Mouse (Mus musculus): ENCODE measurements around the gene Camkmt. TPM values are rescaled to one million over a fixed set of nuclear protein-coding genes. Genes with fewer than 3 reads are reported as not detected.

The Camkmt gene
- polyA plus RNA-seq (2012; rRNA removed) = 0.76 and 0.77 TPM in 2 replicates
- 3.0 and 3.6 TPM in 2 replicates for polyA plus RNA-seq (2014; fragmentation: Nextera tagmentation; extraction: Ambion mirVana)

DNA sequence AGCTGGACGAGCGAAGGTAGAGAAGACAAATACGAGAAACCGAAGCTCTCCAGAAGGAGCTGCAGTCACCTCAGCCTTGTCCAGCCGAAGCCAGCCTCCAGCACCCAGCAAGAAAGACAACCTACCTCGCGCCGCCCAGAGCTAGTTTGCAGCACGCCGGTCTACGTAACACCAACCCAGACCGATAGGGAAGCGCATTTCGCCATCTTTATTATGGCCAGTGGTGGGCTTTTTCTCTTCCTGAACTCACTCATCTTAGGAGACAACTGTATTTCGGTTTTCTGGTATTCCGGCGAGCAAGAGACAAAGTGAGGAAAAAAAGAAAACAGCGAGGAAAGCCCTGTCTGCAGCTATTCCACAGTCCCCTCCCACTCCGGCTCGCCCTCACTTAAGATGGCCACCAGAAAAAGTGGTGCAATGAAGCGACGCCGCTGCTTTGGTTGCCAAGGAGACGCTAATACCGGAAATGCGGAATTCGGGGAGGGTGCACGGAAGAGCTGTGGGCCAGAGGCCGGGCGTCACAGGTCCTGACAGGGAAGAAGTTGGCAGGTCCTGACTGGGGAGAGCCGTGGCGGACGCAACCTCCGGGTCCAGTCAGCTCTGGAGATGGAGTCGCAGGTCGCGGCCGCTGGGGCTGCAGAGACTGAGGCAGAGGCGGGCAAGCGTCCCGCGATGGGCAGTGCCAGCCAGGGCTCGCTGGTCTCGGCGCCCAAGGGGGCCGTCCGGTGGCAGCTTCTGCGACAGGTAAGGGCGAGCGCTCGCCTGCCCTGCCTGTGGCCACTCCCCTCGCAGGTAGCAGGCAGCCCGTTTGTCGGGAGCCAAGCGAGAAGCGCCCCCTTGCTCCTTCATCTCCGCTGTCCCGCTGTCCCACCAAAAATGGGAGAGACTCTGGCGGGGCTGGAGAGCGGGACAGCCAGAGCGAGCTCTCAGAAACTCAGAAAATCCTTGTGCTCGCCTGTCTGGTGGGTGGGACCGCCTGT lies at the start of gene Camkmt, which contains the start of gene Prepl:
TSS of gene Camkmt (plus strand) at position 433 of the 980 bp plus-strand sequence.
TSS of gene Prepl (minus strand) at position 122 of the 980 bp plus-strand sequence.
- WGBS (ENCODE audit: insufficient replicate concordance) = under 1% methylated on average over 63 of the region's 63 CpGs
- TF ChIP-seq CTCF (IDR thresholded peaks at IDR 0.05; ENCODE audit: low read depth) = 0 out of 2 replicates have a peak, but pooled peaks have one; percentile 24
- peak; percentile 90 for TF ChIP-seq EP300 (IDR thresholded peaks at IDR 0.05; ENCODE audit: low read depth)
- ATAC-seq (ENCODE audit: insufficient read depth) (peak; percentile 99), DNase-seq (ENCODE audit: low read depth in 3 of 3, low spot score in 3 of 3) (peak; percentile 96)
- H3K36me3 ChIP-seq (replicated peaks; ENCODE audit: control insufficient read depth, insufficient read depth, low read depth) = no peaks in the 10 kb centered on the region
- no peaks in the 10 kb centered on the region for H3K27me3 ChIP-seq (ENCODE audit: control insufficient read depth, insufficient read depth, low read length)
- peak within 1 kb of the TSS; percentile 70 to 95 for H3K4me3 ChIP-seq (ENCODE audit: insufficient read depth in 1 of 2, low read depth in 2 of 2, low read length in 2 of 2)
- H3K4me1 ChIP-seq (replicated peaks; ENCODE audit: control insufficient read depth in 2 of 2, insufficient read depth in 2 of 2, low read length in 1 of 2) = peaks cover 4 to 10% of the 10 kb centered on the region in 2 experiments; a peak in 3 of 4 replicates
- no peaks in the 10 kb centered on the region for H3K9me3 ChIP-seq (ENCODE audit: control insufficient read depth, low read length)
- H3K27ac ChIP-seq = peak within 1 kb of the TSS; percentile 10
- H3K4me2 ChIP-seq (ENCODE audit: low read depth) = peak within 1 kb of the TSS; percentile 87
- H3K9ac ChIP-seq (replicated peaks) = peak within 1 kb of the TSS; percentile 74

DNA sequence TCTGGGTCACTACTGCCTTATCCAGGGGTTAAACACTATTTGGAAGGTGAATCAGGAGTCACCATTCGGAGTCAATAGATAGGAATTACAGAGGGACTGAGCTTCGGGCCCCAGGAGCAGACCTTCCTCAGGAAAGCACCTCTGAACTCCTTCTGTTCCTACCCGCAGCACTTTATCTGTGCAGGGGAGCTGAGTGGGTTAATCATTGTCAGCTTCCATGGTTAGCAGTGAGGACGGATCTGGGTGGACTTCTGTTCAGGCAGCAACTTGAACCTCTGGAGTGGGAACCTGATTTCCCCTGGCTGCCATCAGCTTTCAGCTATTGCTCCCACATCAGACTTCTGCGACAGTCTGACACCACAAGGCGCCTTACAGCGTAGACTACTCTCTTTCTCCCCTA lies 49.4 kb upstream of the Camkmt start:
- H3K27ac ChIP-seq = no peak overlapping the region
- no peaks in the 10 kb centered on the region for H3K27me3 ChIP-seq (ENCODE audit: control insufficient read depth, insufficient read depth, low read length)
- H3K4me3 ChIP-seq (ENCODE audit: insufficient read depth in 1 of 2, low read depth in 2 of 2, low read length in 2 of 2) = no peak overlapping the region
- H3K4me1 ChIP-seq (replicated peaks; ENCODE audit: control insufficient read depth in 2 of 2, insufficient read depth in 2 of 2, low read length in 1 of 2) = peaks cover 0 to 6% of the 10 kb centered on the region in 2 experiments; a peak in 1 of 4 replicates
- no peak for ATAC-seq (ENCODE audit: insufficient read depth)
- H3K36me3 ChIP-seq (replicated peaks; ENCODE audit: control insufficient read depth, insufficient read depth, low read depth) = no peaks in the 10 kb centered on the region
- no peak for DNase-seq (ENCODE audit: low read depth in 3 of 3, low spot score in 3 of 3)
- no peaks in the 10 kb centered on the region for H3K9me3 ChIP-seq (ENCODE audit: control insufficient read depth, low read length)
- TF ChIP-seq CTCF (IDR thresholded peaks at IDR 0.05; ENCODE audit: low read depth) (no peak), EP300 (IDR thresholded peaks at IDR 0.05; ENCODE audit: low read depth) (no peak)
- 49% methylated on average over 7 of the region's 7 CpGs for WGBS (ENCODE audit: insufficient replicate concordance)
- H3K9ac ChIP-seq (replicated peaks) = no peak overlapping the region
- no peak overlapping the region for H3K4me2 ChIP-seq (ENCODE audit: low read depth)

DNA sequence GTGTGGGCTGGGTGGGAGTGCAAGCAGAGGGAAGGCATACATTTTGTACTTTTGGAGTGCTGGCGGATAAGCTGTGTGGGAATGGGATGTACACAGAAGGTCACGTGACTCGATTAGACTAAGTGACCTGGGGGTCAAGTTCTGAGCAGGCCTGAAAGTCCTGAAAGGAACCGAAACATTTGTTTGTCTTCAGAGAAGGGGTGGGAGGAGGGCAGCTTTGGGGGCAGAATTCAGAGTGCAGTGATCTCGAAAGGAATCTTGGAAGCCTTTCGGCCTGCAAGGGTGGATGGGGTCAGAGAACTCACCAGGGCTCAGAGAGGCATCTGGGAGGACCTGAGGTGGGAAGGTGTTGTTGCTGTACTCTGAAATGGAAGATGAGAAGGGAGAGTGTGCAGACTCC lies 47.9 kb upstream of the Camkmt start:
- no peak for ATAC-seq (ENCODE audit: insufficient read depth)
- Histone ChIP-seq H3K27me3 (ENCODE audit: control insufficient read depth, insufficient read depth, low read length) (no peaks in the 10 kb centered on the region), H3K9me3 (ENCODE audit: control insufficient read depth, low read length) (no peaks in the 10 kb centered on the region), H3K4me3 (ENCODE audit: insufficient read depth in 1 of 2, low read depth in 2 of 2, low read length in 2 of 2) (no peak overlapping the region), H3K27ac (no peak overlapping the region), H3K36me3 (replicated peaks; ENCODE audit: control insufficient read depth, insufficient read depth, low read depth) (no peaks in the 10 kb centered on the region), H3K4me2 (ENCODE audit: low read depth) (no peak overlapping the region), H3K4me1 (replicated peaks; ENCODE audit: control insufficient read depth in 2 of 2, insufficient read depth in 2 of 2, low read length in 1 of 2) (peaks cover 0 to 6% of the 10 kb centered on the region in 2 experiments; a peak in 1 of 4 replicates), H3K9ac (replicated peaks) (no peak overlapping the region)
- WGBS (ENCODE audit: insufficient replicate concordance) = 69% methylated on average over 6 of the region's 6 CpGs
- no peak for TF ChIP-seq CTCF (IDR thresholded peaks at IDR 0.05; ENCODE audit: low read depth)
- TF ChIP-seq EP300 (IDR thresholded peaks at IDR 0.05; ENCODE audit: low read depth) = no peak
- no peak for DNase-seq (ENCODE audit: low read depth in 3 of 3, low spot score in 3 of 3)

DNA sequence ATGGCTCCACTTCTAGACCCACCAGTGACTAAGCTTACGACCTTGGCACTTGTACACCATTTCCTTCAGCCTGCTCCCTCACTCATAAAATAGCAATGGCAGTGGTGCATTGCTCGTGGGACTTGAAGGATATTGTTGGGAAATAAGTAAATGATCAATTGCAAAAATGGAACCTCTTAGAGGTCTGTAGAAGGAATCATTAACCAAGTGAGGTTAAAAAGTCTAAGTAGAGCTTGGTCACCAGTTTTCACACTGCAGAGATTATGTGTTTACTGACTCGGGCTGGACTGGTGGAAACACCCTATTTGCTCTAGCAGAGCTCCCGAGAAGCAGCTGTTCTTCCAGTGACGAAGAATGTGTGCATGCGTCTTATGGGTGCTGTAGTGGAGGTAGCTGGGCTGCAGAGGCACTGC lies 46.9 kb upstream of the Camkmt start:
- no peaks in the 10 kb centered on the region for H3K9me3 ChIP-seq (ENCODE audit: control insufficient read depth, low read length)
- no peak overlapping the region for H3K9ac ChIP-seq (replicated peaks)
- DNase-seq (ENCODE audit: low read depth in 3 of 3, low spot score in 3 of 3) = no peak
- H3K27ac ChIP-seq = no peak overlapping the region
- no peaks in the 10 kb centered on the region for H3K36me3 ChIP-seq (replicated peaks; ENCODE audit: control insufficient read depth, insufficient read depth, low read depth)
- TF ChIP-seq EP300 (IDR thresholded peaks at IDR 0.05; ENCODE audit: low read depth) = no peak
- no peak for TF ChIP-seq CTCF (IDR thresholded peaks at IDR 0.05; ENCODE audit: low read depth)
- WGBS (ENCODE audit: insufficient replicate concordance) = 52% methylated on average over 6 of the region's 6 CpGs
- H3K4me3 ChIP-seq (ENCODE audit: insufficient read depth in 1 of 2, low read depth in 2 of 2, low read length in 2 of 2) = no peak overlapping the region
- ATAC-seq (ENCODE audit: insufficient read depth) = no peak
- peaks cover 0 to 6% of the 10 kb centered on the region in 2 experiments; a peak in 1 of 4 replicates for H3K4me1 ChIP-seq (replicated peaks; ENCODE audit: control insufficient read depth in 2 of 2, insufficient read depth in 2 of 2, low read length in 1 of 2)
- no peak overlapping the region for H3K4me2 ChIP-seq (ENCODE audit: low read depth)
- H3K27me3 ChIP-seq (ENCODE audit: control insufficient read depth, insufficient read depth, low read length) = no peaks in the 10 kb centered on the region

DNA sequence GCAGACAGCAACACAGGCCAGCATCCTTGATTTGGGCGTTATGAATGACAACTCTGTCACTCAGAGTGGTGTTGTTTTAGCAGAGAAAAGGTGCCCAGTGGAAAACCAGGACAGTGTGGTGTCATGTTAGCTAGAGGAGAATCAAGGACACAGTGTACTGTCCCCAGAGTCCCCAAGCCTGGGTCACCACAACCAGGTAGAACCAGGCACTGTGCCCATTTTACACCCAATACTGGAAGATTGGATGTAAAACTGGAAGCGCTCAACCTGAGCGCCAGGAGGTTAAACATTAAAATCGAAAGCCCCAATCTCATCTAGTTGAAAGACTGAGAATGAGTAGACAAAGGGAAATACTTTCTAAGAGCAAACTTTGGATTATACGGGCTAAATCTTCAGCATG lies 45.9 kb upstream of the Camkmt start:
- Histone ChIP-seq H3K4me3 (ENCODE audit: insufficient read depth in 1 of 2, low read depth in 2 of 2, low read length in 2 of 2) (no peak overlapping the region), H3K9me3 (ENCODE audit: control insufficient read depth, low read length) (no peaks in the 10 kb centered on the region), H3K27ac (no peak overlapping the region), H3K9ac (replicated peaks) (no peak overlapping the region), H3K4me1 (replicated peaks; ENCODE audit: control insufficient read depth in 2 of 2, insufficient read depth in 2 of 2, low read length in 1 of 2) (peaks cover 0 to 6% of the 10 kb centered on the region in 2 experiments; a peak in 1 of 4 replicates), H3K4me2 (ENCODE audit: low read depth) (no peak overlapping the region), H3K27me3 (ENCODE audit: control insufficient read depth, insufficient read depth, low read length) (no peaks in the 10 kb centered on the region), H3K36me3 (replicated peaks; ENCODE audit: control insufficient read depth, insufficient read depth, low read depth) (no peaks in the 10 kb centered on the region)
- DNase-seq (ENCODE audit: low read depth in 3 of 3, low spot score in 3 of 3) (no peak), ATAC-seq (ENCODE audit: insufficient read depth) (no peak)
- WGBS (ENCODE audit: insufficient replicate concordance) = 64% methylated on average over 5 of the region's 5 CpGs
- TF ChIP-seq EP300 (IDR thresholded peaks at IDR 0.05; ENCODE audit: low read depth) (no peak), CTCF (IDR thresholded peaks at IDR 0.05; ENCODE audit: low read depth) (no peak)
